Mouse (Mus musculus) E14TG2a.4 (cell line): Measurements from ENCODE around the gene Myo3a.

Source experiments
- CTCF ChIP-seq: conservative IDR thresholded peaks from 2 replicates; pipeline ENCODE4 v1.5.1; 2014; ENCODE audit warnings: low read length
- NANOG ChIP-seq: IDR thresholded peaks from 2 replicates; pipeline ENCODE4 v1.6.1; 2014; ENCODE audit warnings: borderline replicate concordance, low read length, mixed read lengths

DNA sequence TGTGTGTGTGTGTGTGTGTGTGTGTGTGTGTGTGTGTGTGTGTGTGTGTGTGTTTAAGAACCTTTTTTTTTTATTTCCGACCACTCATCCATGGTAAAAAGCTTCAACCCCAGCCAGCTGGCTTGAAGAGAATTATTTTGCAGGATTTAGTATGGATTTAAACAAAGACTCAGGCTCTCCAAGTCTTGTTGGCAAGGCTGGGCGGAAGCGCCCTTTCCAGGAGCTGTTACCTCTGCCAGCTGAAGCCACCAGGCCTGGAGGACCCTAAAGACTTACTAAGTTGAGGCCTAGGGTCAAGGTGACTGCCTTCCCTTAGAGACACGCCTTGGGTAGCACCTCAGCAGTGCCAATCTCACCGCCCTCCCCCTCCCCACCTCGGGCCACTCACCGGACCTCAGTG, 393.2 kb downstream of the Myo3a start:
- TF ChIP-seq CTCF (no peak), NANOG (no peak)
